Mouse (Mus musculus) midbrain, embryonic 14.5 days (tissue): ENCODE results near the gene Kcnma1. TPM values are rescaled to one million over a fixed set of nuclear protein-coding genes. Genes with fewer than 3 reads are reported as not detected.

Experiments
- ATAC-seq: fragments of 200-750 bp; cut with Nextera tagmentation; 2 replicates; pipeline ENCODE4 v1.8.0; 2017; ENCODE audit warnings: moderate number of reproducible peaks, moderate library complexity; ENCODE audit not compliant: low FRiP score, low TSS enrichment
- DNase-seq: peaks from one replicate; pipeline ENCODE4 v3.0.0-alpha.2; 2015
- H3K27ac ChIP-seq: fragments of 300-500 bp; sonication (generic); replicated peaks from 2 replicates; pipeline ENCODE4 v1.5.1; 2014; ENCODE audit warnings: mild to moderate bottlenecking, low read depth, low read length, moderate library complexity
- H3K27me3 ChIP-seq: fragments of 300-500 bp; sonication (generic); 2 replicates; pipeline ENCODE4 v1.6.1; 2014; ENCODE audit warnings: low read length, control low read depth, mixed read lengths; ENCODE audit not compliant: control insufficient read depth, insufficient read depth
- H3K36me3 ChIP-seq: fragments of 300-500 bp; sonication (generic); 2 replicates; pipeline ENCODE4 v1.6.1; 2014; ENCODE audit warnings: low read length, control low read depth; ENCODE audit not compliant: control insufficient read depth, insufficient read depth
- H3K4me1 ChIP-seq: fragments of 300-500 bp; sonication (generic); 2 replicates; pipeline ENCODE4 v1.6.1; 2014; ENCODE audit warnings: mild to moderate bottlenecking, antibody characterized with exemption, low read length, control low read depth; ENCODE audit not compliant: control insufficient read depth, insufficient read depth
- H3K4me2 ChIP-seq: fragments of 300-500 bp; sonication (generic); 2 replicates; pipeline ENCODE4 v1.6.1; 2014; ENCODE audit warnings: mild to moderate bottlenecking, low read length, moderate library complexity
- H3K4me3 ChIP-seq: fragments of 300-500 bp; sonication (generic); replicated peaks from 2 replicates; pipeline ENCODE4 v1.5.1; 2014; ENCODE audit warnings: low read depth, low read length
- H3K9ac ChIP-seq: fragments of 300-500 bp; sonication (generic); replicated peaks from 2 replicates; pipeline ENCODE4 v1.6.1; 2014; ENCODE audit warnings: mild to moderate bottlenecking, low read length, moderate library complexity
- H3K9me3 ChIP-seq: fragments of 300-500 bp; sonication (generic); 2 replicates; pipeline ENCODE4 v1.6.1; 2016; ENCODE audit warnings: low read length, control low read depth, mixed read lengths; ENCODE audit not compliant: control insufficient read depth
- WGBS: fragments of 180-500 bp; shearing (Covaris S2); extraction: QIAGEN DNeasy Blood & Tissue Kit; methylation state at CpG from one replicate; pipeline ENCODE4 v1.1.7; 2014; 5-methylcytosine and 5-hydroxymethylcytosine counted together
- polyA plus RNA-seq: library from polyadenylated mRNA; unstranded; fragments of >200 nt; fragmentation: Nextera tagmentation; extraction: Ambion mirVana; gene quantifications from 2 replicates; pipeline ENCODE4 v1.2.1, GENCODE M21; 2014

Kcnma1 gene
- polyA plus RNA-seq, 1 experiment from 2014 or later = 17.8 TPM

DNA sequence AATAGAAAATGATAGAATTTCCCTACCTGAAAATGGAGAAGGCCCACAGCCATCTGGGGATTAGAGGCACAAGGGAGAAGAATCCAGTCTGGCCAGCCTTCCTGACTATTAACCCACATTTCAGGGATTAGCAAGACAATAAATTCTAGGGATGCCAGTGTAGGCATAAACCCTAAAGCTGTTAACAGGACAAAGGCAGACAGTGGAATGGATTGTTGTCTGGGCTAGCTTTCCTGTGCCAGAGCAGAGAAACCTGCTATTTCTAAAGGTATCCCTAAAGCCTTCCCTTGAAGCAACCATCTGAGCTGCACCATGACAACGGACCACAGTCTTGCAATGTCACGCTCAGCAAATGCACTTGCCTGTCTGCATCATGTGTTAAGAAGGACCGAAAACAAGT lies 642.3 kb downstream of the Kcnma1 start:
- Histone ChIP-seq H3K27me3 (no peaks in the 10 kb centered on the region), H3K27ac (no peak overlapping the region), H3K9ac (no peak overlapping the region), H3K36me3 (no peaks in the 10 kb centered on the region), H3K4me3 (no peak overlapping the region), H3K4me1 (no peaks in the 10 kb centered on the region), H3K4me2 (no peak overlapping the region), H3K9me3 (no peaks in the 10 kb centered on the region)
- no peak for ATAC-seq
- no peak for DNase-seq
- WGBS = 24% methylated on average over 3 of the region's 3 CpGs

DNA sequence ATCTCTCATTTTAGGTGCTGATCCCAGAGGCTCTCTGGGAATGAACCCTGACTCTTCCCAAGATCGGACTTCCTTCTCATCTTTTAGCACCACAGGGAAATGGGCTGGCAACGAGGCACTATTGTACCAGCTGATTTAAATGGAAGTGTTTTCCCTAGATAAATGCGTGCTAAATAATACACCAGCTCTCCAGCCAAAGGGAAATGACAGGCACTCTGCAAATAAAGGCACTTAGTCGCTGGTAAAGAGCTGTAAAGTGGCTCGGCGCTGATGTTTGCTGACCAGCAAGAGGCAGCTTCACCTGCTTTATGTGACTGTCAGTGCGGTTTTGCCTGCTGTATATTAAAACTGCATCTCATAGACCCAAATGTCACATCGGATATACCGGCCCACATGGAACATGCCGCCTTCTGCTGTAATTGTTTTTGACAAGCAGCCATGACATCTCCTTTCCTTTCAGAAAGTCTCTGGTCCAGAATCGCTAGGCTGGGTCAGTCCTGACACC lies 653.7 kb downstream of the Kcnma1 start:
- no peak for ATAC-seq
- peak; percentile 41 for DNase-seq
- H3K9me3 ChIP-seq = no peaks in the 10 kb centered on the region
- H3K9ac ChIP-seq = no peak overlapping the region; the same call in 1 of the 2 replicates
- 19% methylated on average over 11 of the region's 11 CpGs for WGBS
- H3K36me3 ChIP-seq = no peaks in the 10 kb centered on the region
- peaks cover 17% of the 10 kb centered on the region for H3K4me1 ChIP-seq
- peak overlapping the region; percentile 22; the same call in 1 of the 2 replicates for H3K4me2 ChIP-seq
- H3K27me3 ChIP-seq = no peaks in the 10 kb centered on the region; the same call in 1 of the 2 replicates
- no peak overlapping the region for H3K27ac ChIP-seq
- H3K4me3 ChIP-seq = no peak overlapping the region

DNA sequence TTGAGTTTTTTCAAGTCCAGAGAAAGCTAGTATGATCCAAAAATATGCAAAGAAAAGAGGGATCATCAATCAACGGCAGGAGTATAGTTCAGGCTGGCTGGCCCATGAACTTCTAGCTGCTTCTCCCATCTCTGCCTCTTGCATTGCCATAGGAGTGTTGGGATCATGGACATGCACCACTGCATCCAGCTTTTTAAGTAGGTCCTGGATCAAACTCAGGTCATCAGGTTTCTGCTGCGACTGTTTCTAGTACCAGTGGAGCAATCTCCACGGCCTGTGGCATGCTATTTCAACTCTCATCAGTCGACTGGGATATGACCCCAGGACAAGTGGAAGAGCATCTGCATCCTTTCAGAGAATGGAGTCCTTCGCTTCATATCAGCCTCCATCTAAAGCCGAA lies 655.5 kb downstream of the Kcnma1 start:
- Histone ChIP-seq H3K27ac (no peak overlapping the region), H3K4me3 (no peak overlapping the region), H3K4me2 (no peak overlapping the region), H3K9ac (no peak overlapping the region), H3K4me1 (peaks cover 17% of the 10 kb centered on the region), H3K36me3 (no peaks in the 10 kb centered on the region), H3K9me3 (no peaks in the 10 kb centered on the region), H3K27me3 (no peaks in the 10 kb centered on the region; the same call in 1 of the 2 replicates)
- DNase-seq = no peak
- ATAC-seq = no peak
- 94% methylated on average over 6 of the region's 6 CpGs for WGBS

DNA sequence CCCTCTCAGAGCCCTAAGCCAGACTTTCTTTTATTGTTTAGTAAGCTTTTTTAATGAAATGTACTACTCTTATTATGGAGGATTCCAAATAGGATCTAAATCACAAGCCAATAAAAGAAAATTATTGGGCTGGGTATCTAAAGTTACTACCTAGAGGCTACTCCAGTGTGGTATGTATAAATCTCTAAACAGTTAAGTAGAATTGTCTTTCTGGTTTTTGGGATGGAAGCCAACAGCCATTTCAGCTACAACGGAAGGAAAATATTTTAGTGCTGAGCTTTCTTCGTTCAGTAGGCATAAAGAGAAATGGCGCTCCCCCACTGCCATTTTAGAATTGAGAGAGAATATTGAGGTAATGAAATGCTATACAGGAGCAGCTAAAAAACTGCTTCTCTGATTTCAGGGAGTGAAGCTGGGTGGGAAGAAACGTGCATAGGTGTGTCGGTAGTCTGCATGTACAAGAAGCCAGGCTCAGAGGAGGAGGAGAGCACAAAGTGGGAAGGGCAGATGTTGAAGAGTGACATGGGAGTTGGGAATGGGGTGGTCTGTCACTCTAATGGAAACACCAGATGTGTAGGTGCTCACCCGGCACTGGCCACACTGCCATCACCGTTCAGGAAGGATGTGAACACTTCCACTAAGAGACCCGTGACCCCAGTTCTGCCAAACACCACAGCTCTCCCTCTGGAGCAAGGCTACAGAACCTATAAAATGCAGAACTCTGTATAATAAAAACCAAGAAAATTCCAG lies 656.6 kb downstream of the Kcnma1 start:
- WGBS = 93% methylated on average over 8 of the region's 8 CpGs
- H3K27me3 ChIP-seq = no peaks in the 10 kb centered on the region; the same call in 1 of the 2 replicates
- no peak overlapping the region for H3K27ac ChIP-seq
- ATAC-seq (no peak), DNase-seq (no peak)
- no peak overlapping the region for H3K4me2 ChIP-seq
- no peaks in the 10 kb centered on the region for H3K9me3 ChIP-seq
- H3K36me3 ChIP-seq = no peaks in the 10 kb centered on the region
- no peak overlapping the region for H3K9ac ChIP-seq
- H3K4me1 ChIP-seq = peaks cover 6% of the 10 kb centered on the region
- H3K4me3 ChIP-seq = no peak overlapping the region

DNA sequence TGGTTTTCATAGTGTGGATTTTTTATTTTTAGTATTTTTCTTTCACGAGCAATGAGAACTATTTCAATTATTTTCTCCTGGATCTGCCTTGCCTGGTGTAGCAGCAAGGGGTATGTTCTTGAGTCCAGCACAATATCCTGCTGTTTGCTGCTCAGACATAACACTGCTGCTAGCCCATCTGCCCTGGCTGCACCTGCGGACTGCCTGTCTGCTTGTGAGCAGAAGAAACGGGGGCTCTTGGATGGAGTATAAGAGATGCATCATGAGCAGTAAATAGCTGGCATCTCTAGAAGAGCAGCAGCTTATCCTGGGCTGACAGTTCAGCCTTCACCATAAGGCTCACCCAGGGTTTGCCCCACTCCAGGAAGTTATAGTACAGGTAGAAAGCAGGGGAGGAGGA lies 687.5 kb downstream of the Kcnma1 start:
- H3K4me1 ChIP-seq = no peaks in the 10 kb centered on the region
- H3K27me3 ChIP-seq = no peaks in the 10 kb centered on the region
- no peak overlapping the region for H3K4me3 ChIP-seq
- 82% methylated on average over 3 of the region's 3 CpGs for WGBS
- H3K36me3 ChIP-seq = no peaks in the 10 kb centered on the region
- no peak for DNase-seq
- ATAC-seq = no peak
- H3K4me2 ChIP-seq = no peak overlapping the region
- no peaks in the 10 kb centered on the region for H3K9me3 ChIP-seq
- no peak overlapping the region for H3K27ac ChIP-seq
- no peak overlapping the region for H3K9ac ChIP-seq

DNA sequence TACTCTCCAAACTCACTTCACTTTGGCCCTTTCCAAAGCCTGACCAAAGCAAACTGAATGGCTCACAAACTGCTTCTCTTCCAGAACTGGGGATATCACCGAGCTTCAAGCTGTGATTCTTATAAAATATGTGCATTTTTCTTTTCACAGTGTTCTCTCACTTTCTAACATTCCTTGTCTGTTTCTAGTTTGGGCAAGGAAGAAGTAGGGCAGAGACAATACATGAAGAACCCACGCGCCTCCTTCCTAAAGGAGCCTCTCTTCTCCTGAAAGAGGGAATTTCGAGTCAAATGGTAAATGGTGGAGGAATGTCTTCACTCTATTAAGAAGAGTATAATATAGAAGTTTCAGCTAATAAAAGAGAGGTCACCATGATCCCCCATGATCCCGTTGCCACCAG lies 709.0 kb downstream of the Kcnma1 start:
- ATAC-seq = no peak

DNA sequence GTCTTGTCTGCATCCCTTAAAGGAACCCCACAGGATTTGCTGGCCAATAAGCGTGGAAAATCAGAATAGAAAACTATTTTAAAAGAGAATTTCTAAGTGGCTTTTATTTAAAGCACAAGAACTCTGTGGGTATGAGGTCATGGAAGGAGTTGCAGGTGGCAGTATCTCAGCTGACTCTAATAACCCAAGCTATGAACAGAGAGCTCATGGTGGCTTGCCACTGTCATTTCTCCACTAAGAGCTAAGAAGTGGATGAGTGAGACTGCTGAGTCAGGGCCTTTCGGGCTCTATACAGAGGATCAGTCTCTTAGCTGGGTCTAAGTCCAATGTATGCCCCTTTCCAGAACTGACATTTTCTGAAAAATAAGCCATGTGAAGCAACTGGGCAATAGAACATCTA lies 713.8 kb downstream of the Kcnma1 start:
- H3K9ac ChIP-seq = no peak overlapping the region
- no peak overlapping the region for H3K4me3 ChIP-seq
- H3K4me1 ChIP-seq = no peaks in the 10 kb centered on the region
- H3K27ac ChIP-seq = no peak overlapping the region
- no peak for DNase-seq
- ATAC-seq = no peak
- no peaks in the 10 kb centered on the region for H3K36me3 ChIP-seq
- no peak overlapping the region for H3K4me2 ChIP-seq
- 91% methylated on average over 2 of the region's 2 CpGs for WGBS
- no peaks in the 10 kb centered on the region for H3K9me3 ChIP-seq
- H3K27me3 ChIP-seq = no peaks in the 10 kb centered on the region

More for the DNA sequence above, 709.0 kb downstream of the Kcnma1 start:
- no peaks in the 10 kb centered on the region for H3K36me3 ChIP-seq
- no peak overlapping the region for H3K4me3 ChIP-seq
- H3K9me3 ChIP-seq = no peaks in the 10 kb centered on the region
- 87% methylated on average over 5 of the region's 5 CpGs for whole genome bisulfite sequencing
- H3K4me2 ChIP-seq = no peak overlapping the region
- H3K27ac ChIP-seq = no peak overlapping the region
- H3K9ac ChIP-seq = no peak overlapping the region
- no peak for DNase-seq
- no peaks in the 10 kb centered on the region for H3K4me1 ChIP-seq
- no peaks in the 10 kb centered on the region for H3K27me3 ChIP-seq

DNA sequence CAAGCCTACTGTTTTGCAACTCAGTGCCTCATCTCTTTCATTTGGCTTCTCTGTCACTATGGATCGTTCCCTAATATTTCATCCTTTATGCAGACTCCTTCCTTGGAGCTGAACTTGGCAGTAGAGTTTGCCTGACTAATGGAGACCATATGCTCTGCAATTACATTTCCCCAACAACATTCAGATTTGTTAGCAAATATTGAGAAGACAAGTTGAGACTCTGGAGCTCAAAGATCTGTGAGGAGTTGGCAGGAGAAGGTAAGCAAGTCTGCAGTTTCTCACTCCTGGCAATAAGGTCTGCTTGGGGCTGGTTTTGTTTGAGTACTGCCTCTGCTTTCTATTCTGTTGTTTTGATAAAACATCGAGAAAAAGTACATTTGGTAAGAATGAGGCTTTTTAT lies 723.7 kb downstream of the Kcnma1 start:
- H3K4me1 ChIP-seq = no peaks in the 10 kb centered on the region
- H3K9ac ChIP-seq = no peak overlapping the region
- no peaks in the 10 kb centered on the region for H3K9me3 ChIP-seq
- no peak overlapping the region for H3K27ac ChIP-seq
- H3K4me2 ChIP-seq = no peak overlapping the region
- H3K4me3 ChIP-seq = no peak overlapping the region
- H3K27me3 ChIP-seq = no peaks in the 10 kb centered on the region
- DNase-seq = no peak
- ATAC-seq = no peak
- no peaks in the 10 kb centered on the region for H3K36me3 ChIP-seq
- WGBS = 92% methylated on average over 2 of the region's 2 CpGs
